Mouse (Mus musculus) Muller cell, postnatal 12 days (primary cell): ENCODE results near the gene Dicer1.
"Not testable (repeated sequence)": the region's sequence is repeated elsewhere in the genome, so short reads cannot be mapped to it uniquely, and the experiment has no call there.

Source experiments
- DNase-seq: peaks from one replicate; pipeline ENCODE4 v3.0.0-alpha.2; 2015; ENCODE audit errors: inconsistent ontology term

The Dicer1 gene

DNA sequence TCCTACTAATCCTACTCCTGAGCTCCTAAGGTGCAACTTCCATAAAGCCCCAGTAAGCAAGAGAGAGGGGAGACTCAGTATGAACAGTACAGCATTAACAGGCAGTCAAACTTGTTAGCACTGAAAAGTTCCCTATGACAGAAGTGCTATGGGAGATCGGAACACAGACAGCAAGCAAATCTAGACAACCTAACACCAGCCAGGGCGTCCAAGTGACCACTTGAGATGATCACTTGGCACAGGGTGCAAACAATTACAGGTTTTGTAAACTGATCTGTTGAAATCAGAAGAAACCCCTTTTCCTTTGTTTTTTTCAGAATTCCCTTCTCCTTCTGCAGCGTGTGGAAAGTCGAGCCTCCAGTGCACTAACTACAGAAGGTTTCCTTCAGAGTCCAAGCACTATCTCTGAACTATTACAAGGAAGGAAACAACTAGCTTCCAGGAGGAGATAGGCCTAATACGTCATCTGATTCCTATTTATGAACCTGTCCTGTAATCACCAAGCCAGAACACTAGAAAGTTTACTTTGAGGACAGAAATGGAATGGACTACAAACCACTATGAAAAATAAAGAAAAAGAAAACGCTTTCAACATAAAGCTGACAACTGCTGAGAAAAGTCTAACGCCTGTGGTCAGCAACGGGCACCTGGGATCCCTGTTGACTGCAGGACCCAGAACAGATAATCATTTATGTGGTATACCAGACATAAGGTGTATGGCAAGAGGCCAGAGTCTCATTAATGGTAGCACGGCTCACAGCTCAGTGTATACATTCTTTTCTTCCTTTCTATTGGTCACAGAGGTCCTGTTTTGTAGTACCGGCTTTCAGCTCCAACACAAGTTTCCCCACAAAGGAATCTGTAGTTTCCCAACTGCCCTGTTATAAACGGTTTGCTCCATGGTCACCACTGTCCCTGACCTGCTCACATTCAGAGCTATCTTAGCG is 10.6 kb downstream of the Dicer1 start:
- DNase-seq: no peak

DNA sequence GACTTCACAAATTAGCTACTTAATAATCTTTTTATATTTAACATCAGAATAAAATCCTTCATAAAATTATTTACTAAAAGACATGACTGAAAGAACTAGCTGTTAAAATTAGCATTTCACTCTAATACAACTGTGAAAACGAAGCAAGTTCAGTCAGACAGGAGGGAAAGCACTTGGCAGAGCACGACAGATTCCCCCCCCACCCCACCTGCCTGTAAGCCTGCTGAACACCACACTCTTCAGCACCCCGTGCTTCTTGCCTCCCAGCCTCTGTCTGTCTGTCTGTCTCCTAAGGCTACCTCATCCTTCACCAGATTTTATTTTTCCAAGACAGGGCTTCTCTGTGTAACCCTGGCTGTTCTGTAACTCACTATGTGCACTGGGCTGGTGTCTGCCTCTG is 12.8 kb downstream of the Dicer1 start:
- no peak for DNase-seq

DNA sequence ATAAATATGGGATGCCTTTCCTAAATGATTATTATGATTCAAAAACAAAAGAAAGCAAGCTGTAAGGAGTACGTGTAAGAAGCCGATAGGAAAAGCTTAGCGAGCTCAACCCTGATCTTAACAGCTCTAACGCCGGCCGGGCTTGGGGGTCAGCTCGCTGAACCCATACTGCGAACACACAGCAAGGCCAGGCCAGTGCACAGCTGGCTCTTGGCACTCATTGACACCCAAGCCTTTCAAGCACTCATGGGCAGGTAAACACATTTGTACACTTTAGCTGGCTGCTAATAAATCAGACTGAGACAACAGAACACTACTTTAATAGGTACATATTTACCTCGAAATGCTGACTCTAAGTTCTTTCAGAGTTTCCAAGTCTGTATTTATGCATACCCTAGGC is 13.3 kb downstream of the Dicer1 start:
- no peak for DNase-seq

DNA sequence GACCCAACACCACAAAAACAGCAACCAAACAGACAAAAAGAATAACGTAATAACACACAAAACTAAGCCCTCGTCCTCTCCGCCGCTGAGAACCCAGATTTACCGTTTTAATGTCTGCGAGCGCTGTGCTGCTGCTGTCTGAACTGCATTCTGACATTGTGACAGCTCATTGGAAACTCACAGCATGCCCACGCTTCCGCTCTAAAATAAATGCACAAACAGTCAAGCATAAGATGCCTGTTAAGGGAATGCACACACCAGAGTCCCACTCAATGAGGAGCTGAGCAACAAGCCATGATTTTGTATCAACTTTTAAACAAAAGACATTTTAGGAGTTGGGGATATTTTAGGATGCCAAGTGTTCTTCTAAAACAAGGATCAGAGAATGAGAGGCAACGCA is 14.1 kb downstream of the Dicer1 start:
- no peak for DNase-seq

DNA sequence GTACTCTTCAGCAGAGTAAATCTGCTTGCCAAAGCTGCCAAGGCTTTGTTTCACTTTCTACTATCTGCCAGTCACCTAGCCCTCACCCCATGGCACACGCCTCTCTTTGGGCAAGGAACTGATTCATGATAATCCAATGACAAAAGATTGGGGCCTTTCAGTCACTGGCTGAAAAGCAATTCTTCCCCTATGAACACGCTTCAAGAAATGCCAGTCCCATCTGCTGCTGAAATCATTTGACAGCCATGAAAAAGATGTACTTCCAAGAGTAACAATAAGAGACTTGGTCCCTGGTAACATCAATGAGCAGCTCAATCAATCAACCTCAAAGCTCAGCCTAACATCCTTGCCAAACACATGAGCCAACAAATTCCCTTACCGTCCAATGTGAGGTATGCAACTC is 15.8 kb downstream of the Dicer1 start:
- DNase-seq: peak; percentile 84

DNA sequence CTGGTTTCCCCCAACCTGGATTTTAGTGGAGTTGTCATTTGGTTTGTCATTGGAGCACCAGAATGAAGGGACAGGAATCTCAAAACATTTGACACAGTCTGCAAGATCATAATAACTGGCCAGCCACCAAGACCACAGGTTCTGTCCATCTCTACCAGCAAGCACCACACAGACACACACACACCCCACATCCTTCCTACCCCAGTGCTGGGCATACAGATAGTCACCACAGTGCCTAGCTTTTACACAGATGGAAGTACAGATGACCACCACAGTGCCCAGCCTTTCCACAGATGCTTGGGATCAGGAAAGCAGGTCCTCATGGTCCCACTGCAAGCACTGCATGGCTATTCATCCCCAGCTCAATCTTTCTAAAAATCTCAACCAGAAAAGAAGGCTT is 18.6 kb downstream of the Dicer1 start:
- DNase-seq: no peak

DNA sequence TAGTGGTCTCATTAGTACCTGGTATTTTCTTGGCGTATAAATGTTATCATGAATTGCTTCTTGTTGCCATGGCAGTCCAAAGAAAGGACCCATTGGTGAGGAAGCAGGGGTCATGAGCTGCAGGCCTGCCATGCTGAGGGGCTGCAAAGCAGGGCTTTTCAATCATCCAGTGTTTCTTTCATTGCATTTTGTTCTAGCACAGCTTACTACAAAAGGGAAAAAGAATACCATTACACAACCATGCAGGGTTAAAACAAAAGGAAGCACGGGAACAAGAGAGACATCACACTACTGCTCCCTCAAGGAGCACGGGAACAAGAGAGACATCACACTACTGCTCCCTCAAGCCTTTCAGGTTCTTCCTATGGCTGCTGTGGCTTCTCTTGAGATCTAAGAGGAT is 20.0 kb downstream of the Dicer1 start:
- no peak for DNase-seq

DNA sequence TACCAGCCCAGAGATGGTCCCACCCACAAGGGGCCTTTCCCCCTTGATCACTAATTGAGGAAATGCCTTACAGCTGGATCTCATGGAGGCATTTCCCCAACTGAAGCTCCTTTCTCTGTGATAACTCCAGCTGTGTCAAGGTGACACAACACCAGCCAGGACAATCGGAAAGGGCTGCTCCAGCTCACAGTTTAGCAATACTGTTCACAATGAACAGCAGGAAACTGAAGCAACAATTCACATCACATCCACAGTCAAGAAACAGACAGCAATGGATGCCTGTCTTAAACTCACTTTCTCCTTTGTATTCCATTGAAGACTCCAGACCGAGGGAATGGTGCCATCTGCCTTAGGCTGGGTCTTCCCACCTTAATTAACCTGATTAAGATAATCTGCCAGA is 25.3 kb downstream of the Dicer1 start:
- not testable (repeated sequence) for DNase-seq

DNA sequence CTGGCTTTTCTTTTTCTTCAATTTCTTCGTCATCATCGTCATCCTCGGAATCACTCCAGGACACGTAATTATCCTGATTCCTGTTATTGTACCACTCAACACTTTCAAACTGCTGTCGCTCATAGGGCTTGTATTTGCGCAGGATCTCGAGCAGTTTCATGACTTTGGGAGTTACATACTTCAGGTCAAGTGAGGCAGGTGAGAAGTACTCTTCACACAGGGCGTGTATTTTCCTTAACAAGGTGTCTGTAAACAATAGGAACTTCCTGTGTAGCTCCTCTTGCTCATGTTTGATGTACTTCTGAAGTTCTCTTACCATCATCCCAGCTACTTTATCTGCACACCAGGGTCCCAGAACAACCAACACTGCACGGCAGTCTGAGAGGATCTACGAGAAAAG is 29.7 kb downstream of the Dicer1 start:
- no peak for DNase-seq

DNA sequence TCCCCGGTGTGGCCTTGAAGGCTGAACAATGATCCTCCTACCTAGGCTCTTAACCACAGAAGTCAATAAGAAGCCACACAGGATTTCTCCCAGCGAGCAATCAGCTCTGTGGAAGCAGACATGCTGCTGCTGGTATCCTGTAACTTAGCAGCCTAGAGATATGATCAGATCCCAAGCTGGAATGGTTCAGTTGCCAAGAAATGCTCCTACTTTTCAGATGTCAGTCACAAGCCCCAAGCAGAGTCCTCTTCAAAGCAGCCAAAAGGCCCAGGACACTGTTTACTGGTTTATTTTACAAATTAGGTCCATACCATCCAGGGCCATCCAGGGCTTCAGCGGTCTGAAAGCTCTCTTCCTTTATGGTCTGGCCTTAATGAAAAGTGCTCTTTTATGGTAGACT is 30.7 kb downstream of the Dicer1 start:
- DNase-seq: no peak

DNA sequence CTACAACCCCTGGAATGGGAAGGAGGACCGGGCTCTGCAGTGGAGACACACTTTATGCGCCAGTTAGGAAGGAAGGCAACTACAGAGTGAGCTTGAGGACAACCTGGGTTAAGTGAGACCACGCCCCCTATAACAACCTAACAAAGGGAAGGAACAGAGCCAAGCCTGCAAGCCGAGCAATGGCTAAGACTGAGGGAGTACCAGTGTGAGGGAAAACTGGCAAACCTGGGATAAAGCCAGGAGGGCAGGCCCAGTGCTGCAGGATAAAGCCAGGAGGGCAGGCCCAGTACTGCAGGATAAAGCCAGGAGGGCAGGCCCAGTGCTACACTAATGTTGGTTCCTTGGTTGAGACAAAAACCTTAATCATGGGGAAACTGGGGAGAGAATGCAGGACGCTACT is 32.8 kb downstream of the Dicer1 start:
- DNase-seq: no peak

DNA sequence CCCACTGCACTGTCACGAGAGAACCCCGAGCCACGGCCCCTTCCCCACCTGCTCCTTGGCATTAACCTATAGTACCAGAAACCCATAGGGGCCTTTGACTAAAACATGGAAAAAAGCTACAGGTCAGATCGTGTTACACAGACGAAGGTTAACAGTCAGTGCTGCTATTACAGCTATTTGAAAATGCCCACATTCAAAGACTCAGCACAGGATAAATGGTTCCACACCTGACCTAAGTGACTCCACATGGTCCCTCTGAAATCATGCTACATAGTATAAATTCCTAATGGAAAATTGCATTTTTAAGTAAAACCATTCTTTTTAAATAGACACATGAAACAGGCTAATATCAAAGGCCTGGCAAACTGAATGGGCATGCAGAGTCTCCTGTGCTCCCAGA is 35.3 kb downstream of the Dicer1 start:
- no peak for DNase-seq

DNA sequence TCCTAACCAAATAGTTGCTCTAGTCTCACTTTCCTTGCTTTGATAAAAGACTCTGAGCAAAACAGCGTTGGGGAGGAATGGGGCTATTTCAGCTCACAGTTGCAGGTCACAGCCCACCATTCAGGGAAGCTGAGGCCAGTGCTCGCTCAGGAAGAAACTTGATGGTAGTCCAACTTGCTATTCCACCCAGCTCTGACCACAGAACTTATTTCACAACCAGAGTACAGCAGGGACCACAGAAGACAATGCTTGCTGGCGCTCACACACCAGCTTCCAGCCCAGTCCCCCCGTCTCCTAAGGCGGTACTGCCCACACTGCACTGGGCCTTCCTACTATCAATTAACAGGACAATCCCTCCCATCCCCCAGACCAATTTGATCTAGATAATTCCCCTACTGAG is 36.3 kb downstream of the Dicer1 start:
- DNase-seq: peak; percentile 62

DNA sequence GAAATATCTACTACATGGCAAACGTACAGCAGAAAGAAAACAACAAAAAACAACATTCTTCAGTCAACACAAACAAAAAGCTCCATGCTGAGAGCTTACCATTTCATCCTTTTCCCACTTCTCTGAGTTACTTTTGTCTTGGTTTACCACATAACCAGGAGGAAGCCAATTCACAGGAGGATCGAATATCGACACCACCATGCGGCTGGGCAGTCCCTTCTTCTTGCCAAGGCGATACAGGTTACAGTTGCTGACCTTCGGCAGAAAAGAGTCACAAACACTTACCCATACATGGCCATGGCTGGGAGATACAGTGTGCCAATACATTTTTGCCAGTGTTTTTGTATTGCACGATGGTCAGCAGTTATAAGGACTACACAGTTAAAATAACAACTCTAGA is 51.5 kb downstream of the Dicer1 start:
- no peak for DNase-seq

DNA sequence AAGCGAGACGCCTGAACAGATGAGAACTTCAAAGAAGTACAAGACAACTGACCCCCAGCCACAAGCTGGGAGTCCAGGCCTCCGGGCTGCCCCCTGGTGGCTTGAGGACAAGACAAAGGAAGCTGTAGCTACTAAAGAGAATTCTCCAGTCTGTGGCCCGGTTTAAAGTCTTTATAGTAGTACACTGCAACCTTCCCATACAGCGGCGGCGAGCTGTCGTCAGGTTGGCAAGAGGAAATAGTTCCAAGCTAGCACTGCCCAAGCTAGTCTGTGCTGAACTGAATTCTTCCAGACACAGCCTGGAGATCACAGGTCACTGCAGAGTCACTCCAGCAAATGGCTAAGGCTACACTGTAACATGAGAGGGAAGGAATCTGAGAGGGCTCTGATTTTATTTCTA is 52.0 kb downstream of the Dicer1 start:
- DNase-seq: peak; percentile 60

DNA sequence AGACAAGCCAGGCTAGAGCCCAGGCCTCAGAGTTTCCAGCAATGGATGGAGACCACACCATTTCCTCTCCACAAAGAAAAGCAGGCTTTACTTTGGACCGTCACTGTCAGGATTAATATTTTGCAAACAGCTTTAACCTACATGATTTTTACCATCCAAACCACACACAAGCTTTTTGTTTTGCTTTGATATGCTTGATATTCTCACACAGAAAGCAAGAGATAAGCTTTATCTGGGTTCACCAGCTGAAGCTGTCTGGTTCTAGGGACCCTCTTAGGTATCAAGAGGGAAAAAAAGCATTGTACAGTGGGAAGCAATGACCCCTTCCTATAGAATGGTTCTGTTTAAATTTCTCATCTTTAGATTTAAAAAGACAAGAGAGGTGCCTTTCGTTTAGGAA is 56.2 kb downstream of the Dicer1 start:
- no peak for DNase-seq

DNA sequence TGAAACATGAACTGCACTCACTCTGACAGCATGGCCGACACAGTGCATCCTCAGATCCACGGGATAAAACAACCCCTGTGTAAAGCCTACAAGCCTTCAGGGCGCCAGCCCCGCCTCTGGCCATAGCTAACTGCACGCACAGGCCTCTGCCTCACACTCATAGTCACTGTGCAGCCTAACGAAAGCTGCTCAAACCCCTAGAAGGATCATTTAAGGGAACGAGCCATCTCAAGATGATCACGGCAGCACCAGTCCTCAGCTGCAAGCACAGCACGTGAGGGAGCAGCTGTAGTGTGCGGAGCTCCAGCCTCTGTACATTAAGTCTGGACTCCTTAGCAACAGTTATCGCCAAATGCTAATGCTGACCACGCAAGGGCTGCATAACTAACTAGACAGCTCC is 58.9 kb downstream of the Dicer1 start:
- no peak for DNase-seq

DNA sequence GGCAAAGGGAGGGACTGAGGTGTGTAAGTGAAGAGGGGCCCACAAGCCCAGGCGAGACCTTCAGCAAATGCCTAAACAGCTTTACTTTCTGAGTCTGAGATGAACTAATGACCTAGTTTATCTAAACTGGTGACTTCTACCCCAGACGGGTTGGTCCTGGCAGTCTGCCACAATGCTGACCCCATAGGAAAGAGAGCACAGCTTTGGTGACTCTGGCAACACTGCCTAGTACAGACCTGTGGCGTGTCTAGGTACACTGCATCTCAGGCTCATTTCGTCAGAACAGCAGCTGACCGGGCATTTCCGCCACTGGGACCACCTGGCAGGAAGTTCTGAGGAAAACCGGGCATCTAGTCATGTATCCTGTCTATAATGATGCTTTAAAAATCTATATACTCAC is 61.3 kb downstream of the Dicer1 start:
- DNase-seq: no peak

DNA sequence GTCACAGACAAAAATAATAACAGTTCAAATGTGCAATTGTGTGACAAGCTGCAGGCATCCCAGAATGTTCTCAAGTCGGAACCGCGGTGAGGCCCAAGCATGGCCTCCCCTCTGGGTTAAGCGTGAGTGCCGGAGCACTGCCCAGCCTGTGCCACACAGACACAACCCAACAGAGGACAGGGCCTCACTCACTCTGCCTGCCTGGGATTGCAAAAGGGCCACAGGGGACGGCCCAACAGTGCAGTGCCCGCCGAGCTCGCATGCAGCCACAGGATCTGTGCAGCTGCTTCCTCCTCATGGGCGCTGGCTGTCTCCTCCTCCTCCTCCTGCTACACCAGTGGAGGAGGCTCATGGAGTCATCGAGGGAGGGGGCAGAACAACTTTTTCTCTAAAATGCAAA is 62.9 kb downstream of the Dicer1 start:
- DNase-seq: no peak

DNA sequence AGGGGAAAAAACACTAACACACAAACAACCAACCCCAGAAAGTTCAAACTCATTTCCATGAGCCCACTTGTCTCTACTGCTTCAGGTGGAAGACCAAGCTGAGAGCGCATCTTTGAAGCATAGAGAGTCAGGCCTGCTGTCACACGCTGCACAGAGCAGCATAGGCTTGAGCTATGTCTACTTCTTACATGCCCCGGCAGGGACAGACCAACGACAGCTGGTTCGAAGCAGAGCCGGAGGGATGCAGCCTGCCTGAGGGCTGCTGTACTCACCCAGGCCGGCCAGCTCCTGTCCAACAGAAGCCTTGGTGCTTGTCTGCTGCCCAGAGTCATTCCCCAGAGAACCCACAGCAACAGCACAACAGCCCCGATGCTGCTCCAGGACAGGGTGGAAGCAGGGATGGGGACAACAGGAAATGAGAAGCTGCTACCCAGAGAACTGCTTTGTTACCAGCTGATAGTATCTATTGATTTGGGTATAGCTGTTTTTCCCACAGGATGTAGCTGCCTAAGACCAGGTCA is 67.3 kb downstream of the Dicer1 start:
- no peak for DNase-seq

DNA sequence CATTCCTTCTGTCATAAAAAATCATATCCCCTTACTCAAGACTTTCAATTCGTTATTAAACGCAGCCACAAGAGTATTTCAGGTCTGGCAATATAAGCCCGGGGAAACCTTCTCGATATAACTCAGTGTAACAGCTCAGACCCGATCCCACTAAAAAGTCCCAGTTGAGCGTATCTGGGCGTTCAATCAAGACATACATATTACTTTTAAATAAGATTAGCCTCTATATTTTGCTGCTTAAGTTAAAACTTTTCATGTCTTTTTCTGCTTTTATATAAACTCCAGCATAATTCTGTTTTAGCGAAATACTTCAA is 72.0 kb downstream of the Dicer1 start:
- DNase-seq: no peak

DNA sequence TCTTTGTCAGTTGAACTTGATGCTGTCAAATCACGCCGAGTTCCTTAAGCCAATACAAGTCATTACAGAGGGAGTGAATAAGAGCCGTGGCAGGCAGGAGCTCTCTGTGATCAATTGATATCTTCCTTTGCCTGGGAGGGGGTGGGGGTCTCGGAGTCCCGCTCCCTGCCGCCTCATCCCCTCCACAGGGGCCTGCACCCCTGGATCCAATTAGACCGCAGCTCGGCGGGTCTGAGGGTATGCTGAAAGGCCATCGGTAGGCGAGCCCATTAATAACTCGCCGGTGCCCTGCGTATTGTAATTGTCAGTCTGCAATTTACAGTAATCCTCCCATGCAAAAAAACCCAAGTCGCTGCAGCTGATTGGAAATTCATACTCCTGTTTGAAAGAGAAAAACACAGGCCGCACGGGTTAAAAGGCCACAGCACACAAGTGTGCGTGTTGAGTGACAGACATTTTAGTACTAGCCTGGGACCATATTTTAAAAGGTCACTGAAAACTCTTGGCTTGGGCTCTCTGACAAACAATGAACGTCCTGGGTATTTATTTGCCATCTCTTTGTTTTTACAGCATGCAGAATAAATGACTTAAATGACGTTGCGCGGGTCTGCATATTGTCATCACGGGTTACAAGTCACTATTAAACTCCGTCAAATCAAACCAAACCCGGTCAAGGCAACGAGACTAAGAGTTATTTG is 72.5 kb downstream of the Dicer1 start:
- DNase-seq: no peak

DNA sequence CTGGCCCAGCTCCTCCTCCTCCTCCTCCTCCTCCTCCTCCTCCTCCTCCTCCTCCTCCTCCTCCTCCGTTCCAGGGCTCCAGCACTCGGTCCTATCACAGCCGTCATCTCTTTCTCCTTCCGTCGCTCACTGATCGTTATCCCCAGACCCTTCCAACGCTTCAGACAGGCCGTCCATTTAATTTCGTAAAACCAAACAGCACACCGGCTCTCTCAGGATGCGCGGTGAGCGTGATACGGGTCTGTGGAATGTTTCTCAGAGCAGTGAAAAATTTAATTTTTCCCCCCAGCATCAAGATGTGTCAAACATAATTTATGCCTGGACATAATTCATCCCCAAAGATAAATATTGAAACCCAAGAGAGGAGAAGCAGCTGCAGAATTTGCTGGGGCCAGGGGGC is 73.3 kb downstream of the Dicer1 start:
- no peak for DNase-seq
